Mouse (Mus musculus) cerebellum, adult 18-20 months (tissue): ENCODE measurements around the gene Tdrd3.

ENCODE experiments used
- DNase-seq, 2 experiments: peaks; one replicate each; pipeline ENCODE4 v3.0.0; 2021

The Tdrd3 gene

DNA sequence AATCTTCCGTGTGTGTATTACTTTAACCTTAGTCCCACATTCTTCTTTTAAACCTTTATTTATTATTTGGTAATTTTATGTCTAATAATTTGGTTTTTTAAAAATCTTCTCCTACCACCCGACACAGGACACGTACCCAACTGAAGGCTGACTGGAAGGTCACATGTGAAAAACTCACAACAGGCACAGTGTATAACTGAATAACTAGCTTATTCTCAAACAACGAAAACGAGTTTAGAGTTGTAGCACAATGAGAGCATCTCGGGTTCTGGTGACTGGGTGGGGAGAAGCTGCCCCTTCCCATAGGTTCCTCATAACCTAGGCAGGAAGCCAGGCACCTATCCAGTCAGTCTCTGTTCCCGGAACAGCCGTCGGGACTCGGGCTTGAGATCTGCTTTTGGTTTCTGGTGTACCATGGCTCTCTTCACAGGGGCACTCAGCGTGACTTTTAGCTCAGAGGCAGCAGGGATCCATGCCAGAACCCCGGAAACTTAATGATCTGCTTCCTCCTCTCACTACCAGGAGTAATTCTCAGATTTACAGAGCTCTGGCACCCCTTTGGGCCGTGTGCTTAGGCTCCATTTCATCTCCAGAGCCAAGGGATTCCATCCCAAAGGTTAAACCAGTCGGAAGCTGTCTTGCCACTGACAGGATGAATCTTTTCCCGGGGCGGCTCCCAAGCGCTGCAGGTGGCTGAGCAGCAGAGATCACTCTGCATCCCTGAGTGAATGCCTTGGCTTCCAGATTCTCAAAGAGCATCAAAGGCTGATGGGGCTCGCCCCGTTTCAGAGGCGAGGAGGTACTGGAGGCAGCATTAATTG is 151.4 kb downstream of the Tdrd3 start:
- peak; percentile 6 to 27 for DNase-seq

DNA sequence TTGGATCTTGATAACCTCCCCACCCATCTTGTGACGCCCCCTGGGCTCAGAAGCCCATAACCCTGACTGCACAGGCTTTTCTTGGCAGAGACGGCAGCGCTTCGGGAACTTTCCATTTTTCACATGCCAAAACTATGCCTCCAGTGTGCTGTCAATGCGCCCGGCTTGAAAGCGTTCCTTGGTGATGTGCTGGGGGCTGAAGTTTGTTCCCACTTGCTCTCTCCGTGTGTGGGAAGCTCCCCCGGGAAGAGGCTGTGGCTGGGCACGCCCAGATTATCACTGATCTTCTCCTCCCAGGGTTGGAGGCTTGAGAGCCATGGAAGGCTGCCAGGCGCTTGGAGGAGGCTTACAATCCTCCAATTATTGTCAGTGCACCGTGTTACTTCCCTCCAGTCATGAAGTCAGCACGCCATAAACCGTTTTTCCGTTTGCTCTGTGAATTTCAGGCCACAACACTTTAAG is 152.0 kb downstream of the Tdrd3 start:
- peak; percentile 27 to 38 for DNase-seq

- no peak for DNase-seq
These were observed 153.0 kb downstream of the Tdrd3 start for GRCm38 (mm10) chr14:87569471-87569870.

DNA sequence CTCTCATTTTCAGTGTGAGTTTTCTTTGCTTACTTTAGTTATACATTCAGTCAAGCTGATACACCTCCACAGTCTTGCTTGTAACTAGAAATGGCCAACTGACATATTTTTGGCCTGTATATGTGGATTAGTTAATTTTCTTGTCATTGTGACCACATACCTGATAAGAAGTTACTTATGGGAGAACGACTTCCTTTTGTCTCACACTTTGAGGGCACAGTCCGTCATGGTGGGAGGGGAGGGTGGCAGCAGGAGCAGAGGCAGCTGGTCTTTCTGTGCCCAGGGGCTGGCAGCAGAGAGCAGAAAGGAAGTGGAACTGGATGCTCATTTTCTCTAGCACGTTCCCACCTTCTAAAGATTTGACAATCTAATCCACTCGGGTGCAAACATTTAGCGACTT is 156.0 kb downstream of the Tdrd3 start:
- DNase-seq, result no peak

GRCm38 (mm10) chr14:87582610-87583009 is 166.2 kb downstream of the Tdrd3 start:
- DNase-seq, result no peak
